Mouse (Mus musculus): Measurements from ENCODE around the gene Ston1.

DNA sequence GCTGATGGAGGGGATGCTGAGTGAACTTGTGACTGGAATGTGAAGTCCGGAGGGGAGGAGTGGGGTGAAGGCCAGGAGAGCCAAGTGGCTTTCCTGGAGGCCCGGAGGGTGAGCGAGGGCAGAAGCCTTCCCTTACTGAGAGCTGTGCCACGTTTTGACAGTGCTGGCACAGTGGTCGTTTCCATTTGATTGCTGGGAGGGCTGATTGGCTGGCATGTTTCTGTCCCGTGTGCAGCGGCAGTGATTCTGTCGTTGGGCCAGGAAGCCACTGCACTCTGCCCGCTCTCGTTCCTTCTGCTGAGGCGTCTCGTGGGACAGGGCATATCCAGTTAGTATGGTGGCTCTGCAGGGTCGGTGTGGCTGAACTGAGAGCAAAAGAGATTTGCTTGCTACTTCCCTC, 41.3 kb upstream of the Ston1 start:
- TF ChIP-seq CTCF (IDR thresholded peaks at IDR 0.05; ENCODE audit: control insufficient read depth, insufficient read depth, insufficient read length) (no peak), USF1 (IDR thresholded peaks at IDR 0.05; ENCODE audit: low read depth) (no peak), MAX (IDR thresholded peaks at IDR 0.05) (no peak), MYOD1 (IDR thresholded peaks at IDR 0.05; ENCODE audit: control insufficient read depth, insufficient read length, low read depth) (no peak), MYOG (IDR thresholded peaks at IDR 0.05; ENCODE audit: control insufficient read depth, extremely low read depth, insufficient read length) (no peak), CEBPB (IDR thresholded peaks at IDR 0.05; ENCODE audit: low read depth) (no peak)

Data from C2C12 (cell line).